Mouse (Mus musculus): ENCODE results near the gene Phxr2. TPM values are rescaled to one million over a fixed set of nuclear protein-coding genes. Genes with fewer than 3 reads are reported as not detected.
A peak's percentile ranks its signal among the peaks of the same experiment; 100 is the strongest.

Gene Phxr2
- total RNA-seq, 2 experiments from 2014 or later = not detected

GRCm38 (mm10) chr10:99136337-99136736 lies 10.2 kb upstream of the Phxr2 start:
- intact Hi-C loops (cut with DNase I) = no loop called here
- no peak for DNase-seq

DNA sequence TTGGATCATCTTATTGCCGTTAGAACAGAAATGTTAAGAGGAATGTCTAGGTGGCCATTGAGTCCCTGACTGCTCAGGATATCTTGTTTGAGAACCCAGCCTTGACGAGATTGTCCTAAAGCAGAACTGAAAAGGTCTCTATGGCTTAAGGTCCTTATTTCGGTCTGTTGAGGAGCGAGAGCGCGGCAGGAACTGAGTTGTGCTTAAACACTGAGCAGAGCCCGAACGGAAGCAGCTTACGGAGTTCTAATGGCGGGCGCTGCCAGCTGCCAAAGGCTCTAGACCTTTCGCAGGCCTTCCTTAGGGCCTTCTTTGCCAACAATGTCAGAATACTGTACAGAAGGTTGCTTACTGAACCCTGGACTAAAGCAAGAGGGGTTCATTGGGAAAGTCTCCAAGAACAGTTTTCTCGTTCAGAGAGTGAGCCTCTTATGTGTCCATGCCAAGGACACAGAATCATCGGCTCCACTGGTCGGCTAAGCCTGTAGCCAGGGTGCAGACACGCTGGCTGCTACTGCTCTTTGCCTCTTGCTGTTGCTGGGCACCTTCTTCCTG lies 7.3 kb upstream of the Phxr2 start:
- intact Hi-C loops (cut with DNase I) = no loop called here
- DNase-seq = no peak

DNA sequence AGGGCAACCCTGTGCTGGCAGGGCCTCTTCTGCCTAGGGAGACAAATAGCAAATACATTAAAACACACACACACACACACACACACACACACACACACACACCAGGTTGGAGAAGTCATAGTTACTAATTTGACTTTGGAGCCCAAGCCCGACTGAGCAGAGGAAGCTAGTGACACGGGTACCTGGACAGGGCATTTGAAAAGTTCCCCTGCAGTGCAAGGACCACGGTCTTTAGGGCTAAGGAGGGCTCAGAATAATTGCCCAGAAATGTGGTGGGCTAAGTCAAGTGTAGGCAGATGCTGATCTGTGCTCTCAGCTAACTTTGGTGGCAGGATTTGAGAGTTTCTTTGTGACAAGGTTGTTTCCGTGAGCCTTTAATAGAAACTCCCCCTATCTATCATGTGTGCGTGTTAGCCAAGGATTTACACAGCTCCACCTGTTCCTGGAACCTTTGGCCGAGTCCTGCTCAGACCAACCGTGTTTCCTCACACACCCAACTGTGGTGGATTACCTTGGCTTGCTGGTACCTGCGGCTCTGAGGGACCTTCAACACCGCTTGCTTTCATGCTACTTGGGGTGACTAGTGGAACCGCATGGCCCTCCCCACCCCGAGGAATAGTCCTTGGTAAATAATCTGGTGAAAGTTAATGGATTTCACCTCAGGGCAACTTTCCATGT lies 6.6 kb upstream of the Phxr2 start:
- intact Hi-C loops (cut with DNase I) = no loop called here
- DNase-seq = no peak

DNA sequence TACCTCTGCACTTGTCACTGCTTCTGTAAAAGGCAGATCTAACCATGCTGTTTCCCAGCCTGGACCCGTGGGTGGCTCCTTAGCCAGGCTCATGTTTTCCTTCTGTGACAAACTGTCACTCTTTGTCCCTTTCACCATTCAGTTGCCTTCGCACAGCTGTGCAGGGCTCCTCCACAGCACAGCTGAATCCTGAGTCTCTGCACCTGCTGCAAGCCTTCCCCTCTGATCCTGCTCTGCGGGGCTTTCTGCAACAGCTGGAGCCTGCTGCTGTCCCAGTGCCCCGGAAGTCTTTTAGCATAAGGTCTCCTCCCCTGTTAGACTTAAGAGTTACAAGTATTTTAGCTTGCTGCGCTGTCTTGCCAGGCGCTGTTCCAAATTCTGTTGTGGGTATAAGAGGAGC lies 6.1 kb upstream of the Phxr2 start:
- intact Hi-C loops (cut with DNase I) = no loop called here
- DNase-seq = peak; percentile 19 to 33

- DNase-seq = no peak
- intact Hi-C loops (cut with DNase I) = no loop called here
Observed at GRCm38 (mm10) chr10:99131298-99131697, 5.2 kb upstream of the Phxr2 start.

- peak; percentile 37 to 42 for DNase-seq
- intact Hi-C loops (cut with DNase I) = no loop called here
Observed at GRCm38 (mm10) chr10:99130611-99131010, 4.5 kb upstream of the Phxr2 start.

GRCm38 (mm10) chr10:99127691-99128261 lies 1.7 kb upstream of the Phxr2 start:
- intact Hi-C loops (cut with DNase I) = no loop called here
- no peak for DNase-seq

DNA sequence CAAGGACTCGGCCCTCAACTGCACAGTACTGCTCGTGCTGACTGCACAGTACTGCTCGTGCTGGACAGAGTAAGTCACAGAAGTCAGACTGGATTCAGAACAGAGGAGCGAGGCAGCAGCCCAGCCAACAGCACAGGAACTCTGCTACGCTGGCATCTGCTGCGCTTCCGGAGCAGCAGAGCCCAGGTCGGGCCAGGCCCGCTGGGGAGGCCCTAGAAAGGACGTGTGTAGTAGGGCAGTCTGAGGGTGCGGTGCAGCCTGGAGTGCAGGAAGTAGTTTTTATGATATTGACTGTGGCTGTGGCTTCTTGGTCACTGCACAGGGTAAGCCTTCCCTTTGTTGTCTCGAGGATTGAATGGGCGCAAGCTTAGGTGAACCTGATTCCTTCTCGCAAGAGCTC lies 829 bp upstream of the Phxr2 start:
- intact Hi-C loops (cut with DNase I) = no loop called here
- no peak for DNase-seq

GRCm38 (mm10) chr10:99119471-99119870 lies 6.7 kb downstream of the Phxr2 start:
- no peak for DNase-seq
- intact Hi-C loops (cut with DNase I) = no loop called here

- intact Hi-C loops (cut with DNase I) = no loop called here
- no peak for DNase-seq
Observed at GRCm38 (mm10) chr10:99118697-99119096, 7.4 kb downstream of the Phxr2 start.

DNA sequence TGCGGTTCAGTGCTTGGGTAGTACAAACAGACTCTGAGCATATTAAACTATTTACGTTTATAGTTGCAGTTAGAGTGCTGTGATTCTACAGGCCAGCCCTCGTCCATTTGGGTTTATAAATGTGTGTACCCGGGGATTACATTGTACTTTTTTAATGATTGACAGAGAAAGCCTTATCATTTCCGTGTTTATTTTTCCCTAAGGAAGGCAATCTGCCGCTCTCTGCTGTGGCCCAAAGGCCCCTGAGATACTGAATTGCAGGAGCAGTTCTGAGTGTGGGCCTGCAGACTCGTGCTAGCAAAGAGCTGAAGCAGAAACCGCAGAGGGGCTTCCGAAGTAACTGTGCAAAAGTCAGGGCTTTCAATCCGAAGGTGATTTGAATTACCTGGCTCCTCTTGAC lies 8.2 kb downstream of the Phxr2 start:
- DNase-seq = no peak
- intact Hi-C loops (cut with DNase I) = no loop called here

DNA sequence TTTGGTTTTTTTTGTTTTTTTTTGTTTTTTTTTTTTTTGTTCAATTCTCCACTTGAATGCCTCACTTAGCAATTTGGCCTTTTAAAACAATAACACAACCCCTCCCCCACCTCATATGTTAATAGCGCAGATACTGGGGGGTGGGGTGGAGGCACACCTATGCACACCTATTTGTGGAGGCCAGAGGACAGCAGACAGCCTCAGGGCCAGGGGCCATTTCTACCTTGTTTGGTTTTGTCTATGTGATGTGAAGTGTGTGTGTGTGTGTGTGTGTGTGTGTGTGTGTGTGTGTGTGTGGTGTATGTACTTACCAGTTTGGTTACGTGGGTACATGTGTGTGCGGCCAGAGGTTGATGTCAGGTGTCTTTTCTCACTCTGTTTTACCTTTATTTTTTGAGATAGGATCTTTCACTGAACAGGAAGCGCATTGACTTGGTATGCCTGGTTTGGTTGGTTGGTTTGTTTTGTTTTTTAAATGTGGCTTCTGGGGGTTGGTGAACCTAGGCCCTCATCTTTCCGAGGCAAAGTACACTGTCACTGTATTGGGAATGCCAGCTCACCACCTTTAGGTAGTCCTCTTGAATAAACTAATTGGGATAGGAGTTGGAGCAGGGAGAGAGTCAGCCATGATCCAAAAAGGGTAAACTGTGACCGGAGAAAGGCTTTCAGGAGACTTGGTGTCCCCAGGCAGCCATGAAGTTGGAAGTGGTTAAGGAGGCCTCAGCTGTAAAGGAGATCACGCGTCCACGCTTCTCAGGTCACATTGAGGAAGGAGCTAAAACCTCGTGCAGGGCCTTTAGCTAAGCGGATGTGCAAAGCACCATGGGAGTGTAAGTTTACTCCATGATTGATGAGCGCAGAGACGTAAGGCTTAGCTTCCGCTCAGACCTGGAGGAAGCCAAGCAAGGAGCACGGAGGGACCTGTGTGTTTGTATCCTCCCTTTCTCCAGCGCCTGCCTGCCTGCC lies 9.2 kb downstream of the Phxr2 start:
- DNase-seq = no peak
- intact Hi-C loops (cut with DNase I) = no loop called here

GRCm38 (mm10) chr10:99116237-99116632 lies 9.9 kb downstream of the Phxr2 start:
- DNase-seq = no peak

DNA sequence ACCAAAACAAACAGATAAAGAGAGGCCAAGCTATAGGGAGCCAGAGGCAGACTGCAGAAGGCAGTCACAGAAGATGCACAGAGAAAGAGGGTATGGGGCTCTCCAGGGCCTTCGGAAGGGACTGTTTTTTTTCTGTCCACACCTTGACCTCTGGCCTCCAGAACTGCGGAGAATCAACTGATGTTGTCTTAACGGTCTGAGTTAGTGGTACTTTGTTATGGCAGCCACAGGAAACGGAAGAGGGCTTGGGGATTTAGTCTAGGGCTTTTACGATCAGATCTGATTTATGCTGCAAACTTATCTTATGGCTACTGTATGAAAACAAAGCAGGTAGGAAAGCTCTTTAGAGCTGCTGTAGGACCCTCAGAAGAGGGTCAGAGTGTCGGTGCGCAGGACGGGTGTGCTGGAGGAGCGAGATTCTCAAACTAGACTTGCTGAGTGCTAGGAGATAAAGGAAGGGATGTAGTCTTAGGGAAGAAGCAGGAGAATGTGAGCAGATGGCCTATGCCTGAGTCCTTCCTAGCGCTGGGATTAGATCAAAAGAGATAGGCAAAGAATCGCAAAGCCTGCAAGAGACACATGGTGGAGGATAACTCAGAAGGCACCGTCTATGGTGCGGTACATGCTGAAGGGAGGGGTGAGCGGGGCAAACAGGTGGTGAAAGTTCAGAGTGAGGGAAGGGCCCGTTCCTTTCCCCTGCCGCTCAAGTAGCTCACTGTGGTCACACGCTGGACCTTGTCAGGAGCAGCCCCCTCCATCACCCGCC lies 10.5 kb downstream of the Phxr2 start:
- intact Hi-C loops (cut with DNase I) = no loop called here
- DNase-seq = no peak

More at GRCm38 (mm10) chr10:99116237-99116632, 9.9 kb downstream of the Phxr2 start:
- intact Hi-C loops (cut with DNase I) = no loop called here

DNA sequence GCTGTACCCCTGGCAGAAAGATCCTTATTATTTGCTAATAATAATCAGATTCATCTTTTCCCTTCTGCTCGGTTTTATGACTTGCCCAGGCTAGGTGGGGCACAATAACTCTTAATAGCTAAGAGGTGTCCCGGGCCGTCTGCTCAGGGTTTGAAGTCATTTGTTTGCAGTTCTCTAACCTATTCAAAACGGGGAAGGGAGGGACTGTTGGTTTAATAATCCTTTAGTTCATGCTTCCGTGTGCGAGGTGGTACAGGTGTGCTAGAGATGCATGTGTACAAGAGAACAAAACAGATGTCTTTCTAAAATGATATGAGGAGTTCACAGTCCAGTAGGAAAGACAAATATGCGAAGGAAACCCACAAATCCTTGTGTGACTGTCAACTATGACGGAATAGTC lies 11.8 kb downstream of the Phxr2 start:
- intact Hi-C loops (cut with DNase I) = loop anchor here (5.0 kb wide), 1 partner anchor 463 kb away; no protein-coding TSS in a partner anchor

DNA sequence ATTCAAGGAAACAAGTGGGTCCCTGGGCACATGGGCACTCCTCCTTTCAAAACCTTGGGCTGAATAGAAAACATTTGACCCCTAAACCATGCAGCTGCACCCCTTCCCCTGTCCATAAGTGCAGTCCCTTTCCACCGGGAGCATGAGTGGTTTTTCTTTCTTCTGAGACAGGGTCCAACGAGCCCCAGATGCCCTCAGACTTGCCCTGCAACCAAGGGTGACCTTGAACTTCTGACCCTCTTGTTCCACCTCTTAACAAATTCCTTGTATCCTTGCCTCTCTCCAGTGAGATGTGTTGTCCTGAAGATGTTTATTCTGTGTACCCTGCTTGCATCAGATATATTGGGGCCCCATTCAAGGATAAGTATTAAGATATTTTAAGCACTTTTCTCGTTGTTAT lies 12.6 kb downstream of the Phxr2 start:
- intact Hi-C loops (cut with DNase I) = loop anchor here (5.0 kb wide), 1 partner anchor 464 kb away; no protein-coding TSS in a partner anchor
- no peak for DNase-seq

More for the DNA sequence above, 11.8 kb downstream of the Phxr2 start:
- DNase-seq = no peak

DNA sequence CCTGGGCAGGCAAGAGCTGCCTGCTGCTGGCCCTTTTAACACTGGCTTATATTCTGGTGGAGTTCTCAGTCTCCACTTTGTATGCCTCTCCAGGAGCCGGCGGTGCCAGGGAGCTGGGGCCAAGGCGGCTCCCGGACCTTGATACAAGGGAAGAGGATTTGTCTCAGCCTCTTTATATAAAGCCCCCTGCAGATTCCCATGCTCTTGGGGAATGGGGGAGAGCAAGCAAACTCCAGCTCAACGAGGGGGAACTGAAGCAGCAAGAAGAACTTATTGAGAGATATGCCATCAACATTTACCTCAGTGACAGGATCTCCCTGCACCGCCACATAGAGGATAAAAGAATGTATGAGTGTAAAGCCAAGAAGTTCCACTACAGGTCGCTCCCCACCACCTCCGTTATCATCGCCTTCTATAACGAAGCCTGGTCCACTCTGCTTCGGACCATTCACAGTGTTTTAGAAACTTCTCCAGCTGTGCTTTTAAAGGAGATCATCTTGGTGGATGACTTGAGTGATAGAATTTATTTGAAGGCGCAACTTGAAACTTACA lies 17.6 kb downstream of the Phxr2 start:
- intact Hi-C loops (cut with DNase I) = loop anchor here (5.0 kb wide), 1 partner anchor 44 kb away; no protein-coding TSS in a partner anchor

DNA sequence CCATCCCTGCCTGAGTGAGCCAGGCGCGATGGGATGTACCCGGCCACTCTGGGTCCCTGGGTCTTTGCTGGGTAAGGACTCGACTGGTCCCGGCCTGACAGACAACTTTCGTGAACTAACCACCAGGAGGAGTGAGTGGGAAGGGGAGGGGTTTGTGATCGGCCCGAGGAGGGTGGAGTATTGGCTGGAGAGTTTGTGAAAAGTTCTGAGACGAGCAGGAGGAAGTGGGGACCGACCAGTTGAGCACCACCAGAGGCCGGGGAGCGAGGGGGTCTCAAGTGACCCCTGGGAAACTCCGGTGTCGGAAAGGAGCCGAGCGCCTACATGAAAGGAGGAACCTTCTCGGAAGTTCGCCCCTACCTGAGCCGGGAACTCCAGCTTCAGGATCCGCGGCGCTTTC lies 18.2 kb downstream of the Phxr2 start, which contains the start of gene Galnt4:
TSS of gene Galnt4 (plus strand) at position 196 of the 400 bp plus-strand sequence.
- intact Hi-C loops (cut with DNase I) = loop anchor here (5.0 kb wide), 1 partner anchor 44 kb away; no protein-coding TSS in a partner anchor
- peak; percentile 88 to 90 for DNase-seq

More for the DNA sequence above, 17.6 kb downstream of the Phxr2 start:
- no peak for DNase-seq

Data from heart, postnatal 10 days (tissue).